Mouse (Mus musculus) WW6 (cell line): ENCODE results near the gene Tmem108.

Experiments
- DNase-seq: peaks from one replicate; pipeline ENCODE4 v3.0.0-alpha.2; 2013; ENCODE audit warnings: low read depth, low spot score

Gene Tmem108

DNA sequence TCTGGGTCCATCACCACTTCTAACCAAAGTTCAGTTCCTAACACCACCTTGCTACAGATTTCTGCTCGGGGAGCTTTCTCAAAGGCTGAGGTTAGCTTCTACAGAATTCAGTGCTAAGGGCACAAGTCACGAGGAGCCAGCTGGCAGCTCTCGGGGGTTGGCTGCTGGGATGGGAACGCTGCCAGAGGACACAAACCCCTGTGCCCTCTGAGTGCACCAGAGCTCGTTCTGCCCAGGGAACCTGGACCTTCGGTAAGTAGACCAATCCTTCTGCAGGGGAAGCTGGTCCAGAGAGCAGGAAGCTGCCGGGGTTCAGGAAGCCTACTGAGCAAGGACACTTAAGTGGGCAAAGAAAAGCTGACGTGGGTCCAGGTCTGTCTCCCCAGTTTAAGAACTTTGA, 40.6 kb downstream of the Tmem108 start:
- no peak for DNase-seq

DNA sequence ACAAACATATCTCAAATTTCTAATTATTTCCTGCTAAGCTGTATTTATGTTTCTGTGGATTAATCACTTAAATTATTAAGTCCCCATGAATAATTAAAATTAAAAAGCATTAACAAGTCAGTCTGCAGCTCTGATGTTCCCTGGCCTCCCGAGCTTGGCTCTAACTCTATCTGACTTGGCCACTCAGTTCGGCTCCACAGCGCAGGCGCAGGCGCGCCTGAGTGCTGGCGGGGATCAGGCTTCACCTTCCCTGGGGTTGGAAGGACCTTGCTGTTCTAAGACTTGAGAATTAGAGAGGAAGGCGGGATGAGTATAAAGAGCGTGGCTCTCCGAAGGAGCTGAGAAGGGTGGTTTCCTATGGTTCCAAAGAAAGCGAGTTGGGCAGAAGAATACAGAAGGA, 41.6 kb downstream of the Tmem108 start:
- DNase-seq: no peak

GRCm38 (mm10) chr9:103716002-103716401, 45.6 kb downstream of the Tmem108 start:
- no peak for DNase-seq

DNA sequence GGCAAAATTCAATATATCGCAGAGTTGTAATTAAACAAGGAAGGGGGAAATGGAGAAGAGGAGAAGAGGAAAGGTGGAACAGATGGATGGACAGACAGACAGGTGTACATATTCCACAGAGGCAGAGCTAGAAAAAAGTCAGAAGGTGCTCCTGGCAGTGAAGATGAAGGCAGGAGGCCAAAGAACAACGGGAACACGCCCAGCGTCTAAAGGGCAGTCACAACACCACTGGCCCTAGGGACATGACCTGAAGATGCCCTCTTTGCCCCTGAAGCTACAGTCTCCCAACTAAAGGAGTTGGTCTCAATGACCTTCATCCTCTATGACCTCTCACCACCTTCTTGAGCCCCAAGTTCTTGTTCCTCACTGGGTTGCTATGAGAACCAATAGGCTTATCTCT, 46.3 kb downstream of the Tmem108 start:
- no peak for DNase-seq

DNA sequence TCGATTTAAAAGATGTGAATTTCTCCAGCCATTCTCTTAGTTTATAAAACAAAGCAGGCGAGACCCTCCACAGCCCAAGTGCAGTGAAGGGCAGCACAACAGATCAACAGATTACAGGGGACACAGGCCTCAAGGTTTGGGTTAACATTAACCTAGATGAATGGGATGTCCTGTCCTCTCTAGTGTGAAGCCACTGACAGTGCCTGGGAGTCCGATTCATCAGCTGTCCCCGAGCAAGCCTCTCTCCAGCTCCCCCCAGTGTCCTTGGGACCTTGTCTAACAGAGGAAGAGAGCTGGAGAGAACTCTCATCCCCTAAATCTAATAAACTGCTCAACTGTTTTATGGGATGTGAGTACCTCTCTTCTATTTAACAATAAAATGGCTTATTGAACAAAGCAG, 48.4 kb downstream of the Tmem108 start:
- no peak for DNase-seq

DNA sequence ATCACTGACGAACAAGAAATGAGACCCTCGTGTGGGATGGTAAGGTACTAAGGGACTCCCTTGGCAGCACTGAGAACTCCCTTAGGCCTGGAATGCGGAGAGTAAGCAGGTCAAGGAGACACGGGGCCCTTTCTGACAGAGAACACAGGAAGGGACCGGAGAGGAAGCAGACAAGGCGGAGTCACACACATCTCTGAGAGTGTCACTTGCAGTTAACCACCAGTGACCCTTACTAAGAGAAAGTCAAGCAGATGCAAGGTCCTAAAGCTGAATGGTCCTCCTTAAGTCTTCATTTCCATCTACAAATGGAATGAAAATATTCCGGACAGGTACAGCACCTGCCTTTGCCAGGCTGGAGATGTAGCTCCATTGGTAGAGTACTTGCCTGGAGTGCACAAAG, 48.9 kb downstream of the Tmem108 start:
- DNase-seq: no peak

DNA sequence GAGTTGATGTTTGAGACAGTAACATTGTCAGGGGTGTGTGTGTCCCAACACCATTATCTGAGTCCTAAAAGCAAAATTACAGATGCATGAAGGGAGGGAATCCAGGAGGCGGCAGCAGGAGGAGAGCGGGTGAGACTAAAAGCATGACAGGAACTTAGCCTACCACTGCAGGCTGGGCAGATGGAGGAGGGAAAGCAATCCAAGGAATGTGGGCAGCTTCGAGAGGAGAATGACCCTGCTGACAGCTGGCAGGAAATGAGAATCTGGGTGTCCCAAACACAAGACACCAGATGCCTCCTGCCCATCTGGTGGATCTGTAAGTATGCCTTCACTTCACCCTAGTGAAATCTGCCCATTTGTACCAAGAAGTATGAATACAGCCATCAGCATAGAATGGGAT, 51.9 kb downstream of the Tmem108 start:
- no peak for DNase-seq

DNA sequence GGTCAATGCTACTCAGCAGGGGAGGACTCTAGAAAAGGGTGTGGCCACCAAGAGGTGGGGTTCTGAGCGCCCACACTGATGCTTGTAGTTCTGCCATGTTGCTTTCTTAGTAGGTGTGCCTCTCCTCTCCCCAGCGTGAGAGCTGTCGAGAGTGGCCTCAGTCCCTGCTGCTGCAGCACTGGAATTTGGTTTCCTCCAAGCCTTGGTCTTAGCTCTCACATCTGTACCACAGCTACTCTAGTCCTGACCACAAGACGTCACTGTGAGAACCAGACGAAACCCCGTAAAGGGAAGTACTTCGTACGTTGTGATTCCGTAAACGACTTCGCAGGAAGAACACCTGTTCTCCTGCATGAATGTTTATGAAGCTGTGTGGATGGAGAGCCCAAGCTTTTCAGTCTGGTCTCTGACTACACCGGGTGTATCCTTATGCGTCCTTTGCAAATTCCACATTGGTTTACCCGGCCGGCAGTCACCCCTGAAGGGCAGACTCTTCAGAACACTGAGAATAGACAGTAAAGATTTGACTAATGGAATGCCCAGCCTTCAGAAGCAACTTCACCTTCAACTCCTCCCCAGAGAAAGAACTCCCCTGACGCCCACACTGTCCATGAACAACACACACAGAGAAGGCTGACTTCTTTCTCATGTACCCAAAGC, 53.0 kb downstream of the Tmem108 start:
- no peak for DNase-seq

DNA sequence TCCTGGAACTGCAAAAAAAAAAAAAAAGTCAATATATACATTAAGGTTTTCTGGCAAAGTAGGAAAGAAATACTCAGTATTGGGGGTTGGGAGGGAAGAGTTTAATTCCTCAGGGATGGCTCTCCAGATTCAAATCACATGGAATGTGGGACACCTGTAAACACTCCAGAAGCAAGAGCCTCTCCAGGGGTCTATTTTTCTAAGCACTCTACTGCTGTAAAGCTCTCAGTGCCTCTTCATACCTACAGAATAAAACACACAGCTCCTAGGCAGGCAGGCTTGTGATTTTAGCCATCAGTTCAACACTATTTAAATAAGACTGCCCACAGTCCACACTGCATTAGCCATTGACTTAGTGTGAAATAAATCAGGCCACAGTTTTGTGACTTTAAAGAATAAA, 53.8 kb downstream of the Tmem108 start:
- no peak for DNase-seq

DNA sequence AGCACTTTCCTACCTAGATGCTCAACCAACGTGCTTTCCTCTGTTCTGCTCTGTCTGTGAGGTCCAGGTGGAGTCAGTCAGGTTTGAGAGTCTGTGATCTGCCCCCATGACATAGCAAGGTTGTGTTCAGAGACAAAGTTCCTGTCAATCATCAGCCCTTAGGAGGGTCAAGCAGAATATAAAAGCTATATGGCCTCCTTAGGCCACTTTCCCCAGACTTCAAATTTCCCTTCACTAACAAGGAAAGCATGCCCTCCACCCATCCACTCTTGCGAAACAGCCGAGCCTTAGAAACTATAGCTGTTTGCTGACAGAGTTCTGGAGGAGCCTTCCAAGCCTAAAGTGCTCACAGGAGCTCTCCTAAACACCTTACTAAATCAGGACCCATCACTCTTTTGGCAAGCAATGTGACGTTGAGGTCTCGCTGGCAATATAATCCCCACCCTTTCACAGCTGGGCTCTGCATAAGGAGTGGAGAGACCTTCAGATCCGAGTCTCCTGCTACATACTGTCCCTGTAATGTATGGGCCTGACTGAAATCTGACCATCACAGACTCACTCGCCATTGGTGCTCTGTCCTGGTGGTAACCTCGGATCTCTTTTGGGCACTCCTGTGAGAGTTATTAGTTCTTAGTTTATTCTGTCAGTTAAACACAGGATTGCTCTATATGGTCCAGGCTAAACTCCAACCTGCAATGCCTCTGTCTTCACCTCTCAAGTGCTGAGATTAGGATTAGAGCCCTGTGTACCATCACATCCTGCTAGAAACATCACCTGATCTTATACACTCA, 54.4 kb downstream of the Tmem108 start:
- no peak for DNase-seq

- no peak for DNase-seq
Measured at GRCm38 (mm10) chr9:103705717-103706116, 55.9 kb downstream of the Tmem108 start.

GRCm38 (mm10) chr9:103703014-103703413, 58.6 kb downstream of the Tmem108 start:
- DNase-seq: no peak

- no peak for DNase-seq
Measured at GRCm38 (mm10) chr9:103702452-103702851, 59.2 kb downstream of the Tmem108 start.

DNA sequence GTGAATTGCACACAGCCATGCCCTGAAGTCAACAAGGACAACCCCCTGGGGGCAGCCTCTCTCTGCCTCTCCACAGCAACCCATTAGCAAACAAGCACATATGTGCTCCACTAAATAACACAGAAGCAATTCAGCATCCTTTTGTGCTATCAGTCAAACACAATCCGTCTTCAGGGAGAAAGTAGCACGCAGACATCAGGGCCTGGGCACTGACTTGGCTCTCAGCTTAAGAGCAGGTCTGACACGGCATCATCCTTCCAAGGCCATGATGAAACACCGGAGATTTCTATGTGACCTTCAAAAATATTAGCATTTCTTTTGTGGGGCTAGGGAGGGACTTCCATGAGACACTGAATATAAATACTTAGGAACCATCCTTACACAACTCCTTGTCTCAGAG, 60.2 kb downstream of the Tmem108 start:
- DNase-seq: no peak

GRCm38 (mm10) chr9:103700240-103700639, 61.4 kb downstream of the Tmem108 start:
- no peak for DNase-seq

DNA sequence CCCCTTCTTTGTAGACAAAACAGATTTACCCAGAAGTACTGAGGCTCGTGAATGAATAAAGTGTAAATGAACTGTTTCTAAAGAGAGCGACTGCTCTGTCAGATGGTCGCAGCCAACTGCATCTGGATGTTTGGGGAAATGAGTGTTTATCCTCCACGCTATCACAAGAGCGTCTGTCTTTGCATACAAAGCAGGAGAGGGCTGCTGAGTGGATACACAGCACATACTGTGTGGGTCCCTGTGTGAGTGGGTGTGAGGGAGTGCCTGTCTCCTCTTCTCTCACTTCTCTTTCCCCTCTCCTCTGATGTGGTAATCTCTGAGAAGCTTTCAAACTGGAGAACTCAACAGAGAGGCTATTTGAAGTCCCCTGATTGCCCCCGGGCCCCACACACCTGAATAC, 64.7 kb downstream of the Tmem108 start:
- no peak for DNase-seq

- no peak for DNase-seq
Measured at GRCm38 (mm10) chr9:103693826-103694225, 67.8 kb downstream of the Tmem108 start.

- DNase-seq: no peak
Measured at GRCm38 (mm10) chr9:103692699-103693098, 68.9 kb downstream of the Tmem108 start.

GRCm38 (mm10) chr9:103691847-103692246, 69.8 kb downstream of the Tmem108 start:
- DNase-seq: no peak

- DNase-seq: no peak
Measured at GRCm38 (mm10) chr9:103690446-103690845, 71.2 kb downstream of the Tmem108 start.

GRCm38 (mm10) chr9:103689697-103690096, 71.9 kb downstream of the Tmem108 start:
- no peak for DNase-seq

- no peak for DNase-seq
Measured at GRCm38 (mm10) chr9:103689006-103689405, 72.6 kb downstream of the Tmem108 start.

- no peak for DNase-seq
Measured at GRCm38 (mm10) chr9:103687130-103687529, 74.5 kb downstream of the Tmem108 start.
